Mouse (Mus musculus): ENCODE results near the gene Prrt3. TPM values are rescaled to one million over a fixed set of nuclear protein-coding genes. Genes with fewer than 3 reads are reported as not detected.

Prrt3 gene
- polyA plus RNA-seq, 1 experiment from 2014 or later, result 2.2 TPM

- 73% methylated on average over 7 of the region's 7 CpGs for WGBS
- peaks cover 14% of the 10 kb centered on the region for H3K27me3 ChIP-seq (replicated peaks; ENCODE audit: low read depth, poor library complexity, severe bottlenecking)
- DNase-seq (ENCODE audit: low spot score), result no peak
- no peak overlapping the region for H3K4me3 ChIP-seq
- no peaks in the 10 kb centered on the region for H3K9me3 ChIP-seq
- no peaks in the 10 kb centered on the region for H3K36me3 ChIP-seq (replicated peaks)
- peaks cover 13% of the 10 kb centered on the region for H3K4me1 ChIP-seq
- H3K27ac ChIP-seq (replicated peaks), result no peak overlapping the region
Measured at GRCm38 (mm10) chr6:113464040-113464439, 37.7 kb downstream of the Prrt3 start.

GRCm38 (mm10) chr6:113458635-113459034 lies 43.1 kb downstream of the Prrt3 start:
- 0 out of 2 replicates have a peak overlapping the region, but pooled peaks have one; percentile 6 for H3K27ac ChIP-seq (replicated peaks)
- 60% methylated on average over 10 of the region's 10 CpGs for WGBS
- DNase-seq (ENCODE audit: low spot score), result peak; percentile 38

DNA sequence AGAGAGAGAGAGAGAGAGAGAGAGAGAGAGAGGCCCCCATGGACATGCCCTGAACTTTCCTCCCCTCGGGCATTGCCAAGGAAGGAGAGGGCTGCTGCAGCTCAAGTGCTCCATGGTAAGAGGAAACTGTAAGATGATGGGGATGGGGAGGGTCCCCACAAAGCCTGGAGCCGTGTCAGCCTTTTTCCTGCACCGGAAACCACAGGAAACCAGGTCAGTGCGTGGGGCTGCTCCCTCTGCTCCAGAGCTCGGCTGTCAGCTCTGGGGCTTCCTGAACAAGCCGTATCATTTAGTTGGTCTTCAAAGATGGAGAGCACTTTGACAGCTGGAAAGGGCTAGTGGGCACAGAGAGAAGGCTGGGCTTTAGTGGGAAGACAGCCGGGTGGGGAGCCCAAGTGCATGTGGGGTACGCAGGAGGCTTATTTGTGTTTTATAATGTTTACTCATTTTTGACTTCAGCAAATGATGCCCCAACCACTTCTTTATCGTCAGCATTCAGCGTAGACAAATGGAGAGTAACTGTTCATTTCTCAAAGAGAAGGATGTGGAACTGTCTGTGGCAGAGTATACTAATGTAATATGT lies 43.7 kb downstream of the Prrt3 start, which contains the start of gene Il17re:
TSS of gene Il17re (plus strand) at position 533 of the 583 bp plus-strand sequence.
- no peak within 1 kb of the TSS for H3K4me3 ChIP-seq
- H3K9me3 ChIP-seq, result no peaks in the 10 kb centered on the region
- no peaks in the 10 kb centered on the region for H3K36me3 ChIP-seq (replicated peaks)
- H3K4me1 ChIP-seq, result peaks cover 15% of the 10 kb centered on the region
- WGBS, result 63% methylated on average over 10 of the region's 10 CpGs
- H3K27ac ChIP-seq (replicated peaks), result 0 out of 2 replicates have a peak within 1 kb of the TSS, but pooled peaks have one; percentile 6
- H3K27me3 ChIP-seq (replicated peaks; ENCODE audit: low read depth, poor library complexity, severe bottlenecking), result no peaks in the 10 kb centered on the region
- DNase-seq (ENCODE audit: low spot score), result no peak

More at GRCm38 (mm10) chr6:113458635-113459034, 43.1 kb downstream of the Prrt3 start:
- no peak overlapping the region for H3K4me3 ChIP-seq
- no peaks in the 10 kb centered on the region for H3K27me3 ChIP-seq (replicated peaks; ENCODE audit: low read depth, poor library complexity, severe bottlenecking)
- no peaks in the 10 kb centered on the region for H3K9me3 ChIP-seq
- no peaks in the 10 kb centered on the region for H3K36me3 ChIP-seq (replicated peaks)
- peaks cover 15% of the 10 kb centered on the region for H3K4me1 ChIP-seq

- Histone ChIP-seq H3K9me3 (no peaks in the 10 kb centered on the region), H3K4me3 (no peak overlapping the region), H3K27ac (replicated peaks) (no peak overlapping the region), H3K27me3 (replicated peaks; ENCODE audit: low read depth, poor library complexity, severe bottlenecking) (no peaks in the 10 kb centered on the region), H3K36me3 (replicated peaks) (no peaks in the 10 kb centered on the region), H3K4me1 (peaks cover 15% of the 10 kb centered on the region)
- DNase-seq (ENCODE audit: low spot score), result no peak
- 75% methylated on average over 5 of the region's 5 CpGs for WGBS
Measured at GRCm38 (mm10) chr6:113455007-113455406, 46.7 kb downstream of the Prrt3 start.

DNA sequence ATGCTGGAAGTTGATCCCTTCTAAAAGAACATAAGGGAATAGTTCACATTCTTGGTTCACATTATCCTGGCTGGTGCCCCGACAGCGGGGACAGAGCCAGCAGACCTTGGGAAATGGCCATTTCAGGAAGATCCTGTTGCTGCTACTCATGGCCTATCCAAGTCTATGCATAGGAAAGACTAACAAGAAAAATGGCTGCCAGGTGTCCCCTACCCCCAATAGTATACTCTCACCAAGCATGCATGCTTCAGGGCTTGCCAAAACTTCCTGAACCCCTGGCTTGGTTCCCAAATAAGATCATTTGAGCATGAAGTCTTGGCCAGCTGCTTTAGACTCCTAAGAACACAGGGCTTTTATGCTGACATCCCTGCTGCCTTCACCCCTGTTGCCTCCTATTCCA lies 49.9 kb downstream of the Prrt3 start:
- peaks cover 29% of the 10 kb centered on the region for H3K36me3 ChIP-seq (replicated peaks)
- no peak for DNase-seq (ENCODE audit: low spot score)
- WGBS, result 84% methylated on average over 2 of the region's 2 CpGs
- H3K4me1 ChIP-seq, result no peaks in the 10 kb centered on the region
- H3K27me3 ChIP-seq (replicated peaks; ENCODE audit: low read depth, poor library complexity, severe bottlenecking), result no peaks in the 10 kb centered on the region
- H3K4me3 ChIP-seq, result no peak overlapping the region
- H3K27ac ChIP-seq (replicated peaks), result no peak overlapping the region
- H3K9me3 ChIP-seq, result no peaks in the 10 kb centered on the region

GRCm38 (mm10) chr6:113447639-113448038 lies 54.1 kb downstream of the Prrt3 start:
- H3K4me1 ChIP-seq, result peaks cover 9% of the 10 kb centered on the region
- H3K27ac ChIP-seq (replicated peaks), result no peak overlapping the region
- H3K36me3 ChIP-seq (replicated peaks), result peaks cover 50% of the 10 kb centered on the region
- no peak overlapping the region for H3K4me3 ChIP-seq
- no peak for DNase-seq (ENCODE audit: low spot score)
- H3K9me3 ChIP-seq, result no peaks in the 10 kb centered on the region
- WGBS, result 96% methylated on average over 4 of the region's 4 CpGs
- no peaks in the 10 kb centered on the region for H3K27me3 ChIP-seq (replicated peaks; ENCODE audit: low read depth, poor library complexity, severe bottlenecking)

DNA sequence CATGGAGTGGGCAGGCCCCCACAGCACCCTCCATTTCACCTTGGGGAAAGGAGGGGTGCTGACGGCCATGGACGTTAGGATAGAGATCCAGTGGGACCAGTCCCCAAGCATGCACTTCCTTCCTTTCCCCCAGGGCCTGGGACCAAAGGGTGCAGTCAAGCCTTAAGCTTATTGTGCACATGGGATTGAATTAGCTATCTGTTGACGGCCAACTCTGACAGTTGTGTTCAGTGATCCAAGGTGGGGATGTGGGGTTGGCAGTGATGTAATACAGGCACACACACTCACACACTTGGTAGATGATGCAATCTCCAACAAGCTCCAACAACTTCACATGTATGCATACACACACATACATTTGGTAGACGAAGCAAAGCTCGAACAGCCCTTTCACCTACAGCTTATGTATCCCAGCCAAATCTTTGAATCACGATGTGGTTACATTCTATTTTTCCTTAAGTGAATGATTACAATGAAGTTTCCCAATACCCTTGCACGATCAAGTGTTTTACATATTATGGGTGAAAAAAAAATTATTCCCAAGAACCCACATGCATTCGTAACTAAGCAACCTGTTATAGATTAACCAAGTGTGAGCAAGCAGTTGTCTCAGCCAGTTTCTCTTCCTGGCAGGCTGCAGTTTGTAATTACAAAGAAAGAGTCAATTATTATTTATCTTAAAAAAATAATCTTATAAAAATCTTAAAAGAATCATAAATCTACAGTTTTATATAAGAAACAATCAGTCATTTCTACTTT lies 57.3 kb downstream of the Prrt3 start:
- Histone ChIP-seq H3K4me3 (no peak overlapping the region), H3K4me1 (peaks cover 13% of the 10 kb centered on the region), H3K9me3 (no peaks in the 10 kb centered on the region), H3K27me3 (replicated peaks; ENCODE audit: low read depth, poor library complexity, severe bottlenecking) (no peaks in the 10 kb centered on the region), H3K36me3 (replicated peaks) (peaks cover 46% of the 10 kb centered on the region), H3K27ac (replicated peaks) (no peak overlapping the region)
- WGBS, result 92% methylated on average over 8 of the region's 8 CpGs
- no peak for DNase-seq (ENCODE audit: low spot score)

Small RNAs within 50 kb of the gene (microRNA-seq; reads per million reads assigned to microRNA genes)
- gene Gm23365, result not detected

Other genes starting within 250 kb of the Prrt3 start
- gene Cpne9, start 219.6 kb downstream of the Prrt3 start, polyA plus RNA-seq (2016; fragmentation: Nextera tagmentation; extraction: Ambion mirVana), result 0.04 and 0.11 TPM in 2 replicates
- gene Brpf1, start 194.8 kb downstream of the Prrt3 start, polyA plus RNA-seq (2016; fragmentation: Nextera tagmentation; extraction: Ambion mirVana), result 24.8 and 26.0 TPM in 2 replicates
- gene Ogg1, start 175.0 kb downstream of the Prrt3 start, polyA plus RNA-seq (2016; fragmentation: Nextera tagmentation; extraction: Ambion mirVana), result 17.8 and 20.0 TPM in 2 replicates
- gene Camk1, start 157.9 kb downstream of the Prrt3 start, polyA plus RNA-seq (2016; fragmentation: Nextera tagmentation; extraction: Ambion mirVana), result 47.0 and 48.9 TPM in 2 replicates
- gene Tada3, start 124.0 kb downstream of the Prrt3 start, polyA plus RNA-seq (2016; fragmentation: Nextera tagmentation; extraction: Ambion mirVana), result 48.1 and 48.4 TPM in 2 replicates
- 377 and 387 TPM in 2 replicates for gene Arpc4, start 123.8 kb downstream of the Prrt3 start, polyA plus RNA-seq (2016; fragmentation: Nextera tagmentation; extraction: Ambion mirVana)
- 2.8 and 3.7 TPM in 2 replicates for gene Ttll3, start 112.7 kb downstream of the Prrt3 start, polyA plus RNA-seq (2016; fragmentation: Nextera tagmentation; extraction: Ambion mirVana)
- 34.6 and 34.8 TPM in 2 replicates for gene Rpusd3, start 82.6 kb downstream of the Prrt3 start, polyA plus RNA-seq (2016; fragmentation: Nextera tagmentation; extraction: Ambion mirVana)
- gene Cidec, start 66.2 kb downstream of the Prrt3 start, polyA plus RNA-seq (2016; fragmentation: Nextera tagmentation; extraction: Ambion mirVana), result not detected in 2 replicates
- 87.2 and 88.8 TPM in 2 replicates for gene Jagn1, start 59.4 kb downstream of the Prrt3 start, polyA plus RNA-seq (2016; fragmentation: Nextera tagmentation; extraction: Ambion mirVana)
- 3.7 and 4.0 TPM in 2 replicates for gene Il17re, start 43.4 kb downstream of the Prrt3 start, polyA plus RNA-seq (2016; fragmentation: Nextera tagmentation; extraction: Ambion mirVana)
- 2.4 and 2.5 TPM in 2 replicates for gene Il17rc, start 30.5 kb downstream of the Prrt3 start, polyA plus RNA-seq (2016; fragmentation: Nextera tagmentation; extraction: Ambion mirVana)
- 23.5 and 27.2 TPM in 2 replicates for gene Creld1, start 18.6 kb downstream of the Prrt3 start, polyA plus RNA-seq (2016; fragmentation: Nextera tagmentation; extraction: Ambion mirVana)
- gene Emc3, start 29.7 kb upstream of the Prrt3 start, polyA plus RNA-seq (2016; fragmentation: Nextera tagmentation; extraction: Ambion mirVana), result 67.0 and 74.3 TPM in 2 replicates
- 19.7 and 21.4 TPM in 2 replicates for gene Fancd2, start 29.8 kb upstream of the Prrt3 start, polyA plus RNA-seq (2016; fragmentation: Nextera tagmentation; extraction: Ambion mirVana)
- 0.22 TPM in 1 of 2 replicates, not detected in the other for gene Fancd2os, start 98.8 kb upstream of the Prrt3 start, polyA plus RNA-seq (2016; fragmentation: Nextera tagmentation; extraction: Ambion mirVana)
- 200 and 208 TPM in 2 replicates for gene Brk1, start 102.8 kb upstream of the Prrt3 start, polyA plus RNA-seq (2016; fragmentation: Nextera tagmentation; extraction: Ambion mirVana)
- gene Vhl, start 122.0 kb upstream of the Prrt3 start, polyA plus RNA-seq (2016; fragmentation: Nextera tagmentation; extraction: Ambion mirVana), result 41.9 and 44.8 TPM in 2 replicates
- 3.8 and 4.5 TPM in 2 replicates for gene Irak2, start 136.5 kb upstream of the Prrt3 start, polyA plus RNA-seq (2016; fragmentation: Nextera tagmentation; extraction: Ambion mirVana)
- 0.68 and 0.72 TPM in 2 replicates for gene Tatdn2, start 195.1 kb upstream of the Prrt3 start, polyA plus RNA-seq (2016; fragmentation: Nextera tagmentation; extraction: Ambion mirVana)
- gene Ghrl, start 217.9 kb upstream of the Prrt3 start, polyA plus RNA-seq (2016; fragmentation: Nextera tagmentation; extraction: Ambion mirVana), result not detected in 2 replicates
- gene Sec13, start 238.8 kb upstream of the Prrt3 start, polyA plus RNA-seq (2016; fragmentation: Nextera tagmentation; extraction: Ambion mirVana), result 288 and 292 TPM in 2 replicates